Mouse (Mus musculus): ENCODE measurements around the gene Rilp. TPM values are rescaled to one million over a fixed set of nuclear protein-coding genes. Genes with fewer than 3 reads are reported as not detected.
A peak's percentile ranks its signal among the peaks of the same experiment; 100 is the strongest.

Rilp gene
- polyA plus RNA-seq, 1 experiment from 2014 or later: 0.89 TPM

- Histone ChIP-seq H3K36me3 (ENCODE audit: control insufficient read depth, insufficient read depth, low read length) (peaks cover 12% of the 10 kb centered on the region), H3K9ac (ENCODE audit: low read length) (peak within 1 kb of the TSS; percentile 17), H3K4me2 (ENCODE audit: low read depth, low read length) (peak within 1 kb of the TSS; percentile 45), H3K9me3 (ENCODE audit: control insufficient read depth, low read length) (no peaks in the 10 kb centered on the region), H3K27me3 (ENCODE audit: control insufficient read depth, insufficient read depth, low read depth, low read length) (no peaks in the 10 kb centered on the region), H3K4me1 (replicated peaks; ENCODE audit: control insufficient read depth, insufficient read depth, low read length) (peaks cover 17% of the 10 kb centered on the region), H3K27ac (ENCODE audit: low read length) (no peak within 1 kb of the TSS), H3K4me3 (ENCODE audit: low read length) (peak within 1 kb of the TSS; percentile 44)
- 0 out of 2 replicates have a peak, but pooled peaks have one; percentile 24 for ATAC-seq (ENCODE audit: low read depth)
- 50% methylated on average over 8 of the region's 8 CpGs for WGBS
These were observed 3.4 kb downstream of the Rilp start, which contains the start of gene Scarf1 for GRCm38 (mm10) chr11:75513336-75513735. Gene Scarf1 (plus strand): TSS chr11:75513540.

GRCm38 (mm10) chr11:75515186-75515585, 5.3 kb downstream of the Rilp start:
- Histone ChIP-seq H3K4me1 (replicated peaks; ENCODE audit: control insufficient read depth, insufficient read depth, low read length) (peaks cover 3% of the 10 kb centered on the region; the same call in 1 of the 2 replicates), H3K27me3 (ENCODE audit: control insufficient read depth, insufficient read depth, low read depth, low read length) (no peaks in the 10 kb centered on the region), H3K9ac (ENCODE audit: low read length) (no peak overlapping the region), H3K4me2 (ENCODE audit: low read depth, low read length) (no peak overlapping the region), H3K9me3 (ENCODE audit: control insufficient read depth, low read length) (no peaks in the 10 kb centered on the region), H3K36me3 (ENCODE audit: control insufficient read depth, insufficient read depth, low read length) (no peaks in the 10 kb centered on the region), H3K27ac (ENCODE audit: low read length) (no peak overlapping the region), H3K4me3 (ENCODE audit: low read length) (no peak overlapping the region)
- 89% methylated on average over 25 of the region's 25 CpGs for WGBS
- ATAC-seq (ENCODE audit: low read depth): no peak

GRCm38 (mm10) chr11:75519834-75520633, 10.1 kb downstream of the Rilp start:
- Histone ChIP-seq H3K4me2 (ENCODE audit: low read depth, low read length) (no peak overlapping the region), H3K4me1 (replicated peaks; ENCODE audit: control insufficient read depth, insufficient read depth, low read length) (no peaks in the 10 kb centered on the region), H3K9ac (ENCODE audit: low read length) (no peak overlapping the region), H3K36me3 (ENCODE audit: control insufficient read depth, insufficient read depth, low read length) (no peaks in the 10 kb centered on the region), H3K27ac (ENCODE audit: low read length) (no peak overlapping the region), H3K9me3 (ENCODE audit: control insufficient read depth, low read length) (no peaks in the 10 kb centered on the region), H3K27me3 (ENCODE audit: control insufficient read depth, insufficient read depth, low read depth, low read length) (no peaks in the 10 kb centered on the region), H3K4me3 (ENCODE audit: low read length) (no peak overlapping the region)
- 72% methylated on average over 15 of the region's 15 CpGs for WGBS
- no peak for ATAC-seq (ENCODE audit: low read depth)

GRCm38 (mm10) chr11:75521609-75522008, 11.7 kb downstream of the Rilp start:
- no peak overlapping the region for H3K9ac ChIP-seq (ENCODE audit: low read length)
- no peaks in the 10 kb centered on the region for H3K27me3 ChIP-seq (ENCODE audit: control insufficient read depth, insufficient read depth, low read depth, low read length)
- ATAC-seq (ENCODE audit: low read depth): no peak
- WGBS: 67% methylated on average over 4 of the region's 4 CpGs
- H3K9me3 ChIP-seq (ENCODE audit: control insufficient read depth, low read length): no peaks in the 10 kb centered on the region
- no peak overlapping the region for H3K27ac ChIP-seq (ENCODE audit: low read length)
- no peaks in the 10 kb centered on the region for H3K36me3 ChIP-seq (ENCODE audit: control insufficient read depth, insufficient read depth, low read length)
- H3K4me3 ChIP-seq (ENCODE audit: low read length): no peak overlapping the region
- no peak overlapping the region for H3K4me2 ChIP-seq (ENCODE audit: low read depth, low read length)
- H3K4me1 ChIP-seq (replicated peaks; ENCODE audit: control insufficient read depth, insufficient read depth, low read length): no peaks in the 10 kb centered on the region

- Histone ChIP-seq H3K9ac (ENCODE audit: low read length) (no peak overlapping the region), H3K27ac (ENCODE audit: low read length) (no peak overlapping the region), H3K4me2 (ENCODE audit: low read depth, low read length) (no peak overlapping the region), H3K36me3 (ENCODE audit: control insufficient read depth, insufficient read depth, low read length) (no peaks in the 10 kb centered on the region), H3K27me3 (ENCODE audit: control insufficient read depth, insufficient read depth, low read depth, low read length) (no peaks in the 10 kb centered on the region), H3K9me3 (ENCODE audit: control insufficient read depth, low read length) (no peaks in the 10 kb centered on the region), H3K4me1 (replicated peaks; ENCODE audit: control insufficient read depth, insufficient read depth, low read length) (no peaks in the 10 kb centered on the region), H3K4me3 (ENCODE audit: low read length) (no peak overlapping the region)
- WGBS: 77% methylated on average over 2 of the region's 2 CpGs
- no peak for ATAC-seq (ENCODE audit: low read depth)
These were observed 12.9 kb downstream of the Rilp start for GRCm38 (mm10) chr11:75522793-75523192.

- Histone ChIP-seq H3K36me3 (ENCODE audit: control insufficient read depth, insufficient read depth, low read length) (0 out of 2 replicates have a peak, but pooled peaks cover 2% of the 10 kb centered on the region), H3K27ac (ENCODE audit: low read length) (no peak overlapping the region), H3K4me1 (replicated peaks; ENCODE audit: control insufficient read depth, insufficient read depth, low read length) (no peaks in the 10 kb centered on the region), H3K9ac (ENCODE audit: low read length) (no peak overlapping the region), H3K9me3 (ENCODE audit: control insufficient read depth, low read length) (no peaks in the 10 kb centered on the region), H3K4me2 (ENCODE audit: low read depth, low read length) (no peak overlapping the region), H3K4me3 (ENCODE audit: low read length) (no peak overlapping the region), H3K27me3 (ENCODE audit: control insufficient read depth, insufficient read depth, low read depth, low read length) (no peaks in the 10 kb centered on the region)
- ATAC-seq (ENCODE audit: low read depth): no peak
- WGBS: 80% methylated on average over 15 of the region's 15 CpGs
These were observed 15.7 kb downstream of the Rilp start for GRCm38 (mm10) chr11:75525531-75526125.

GRCm38 (mm10) chr11:75526943-75527342, 17.0 kb downstream of the Rilp start:
- no peaks in the 10 kb centered on the region for H3K27me3 ChIP-seq (ENCODE audit: control insufficient read depth, insufficient read depth, low read depth, low read length)
- no peak overlapping the region for H3K4me2 ChIP-seq (ENCODE audit: low read depth, low read length)
- no peaks in the 10 kb centered on the region for H3K4me1 ChIP-seq (replicated peaks; ENCODE audit: control insufficient read depth, insufficient read depth, low read length)
- ATAC-seq (ENCODE audit: low read depth): no peak
- no peaks in the 10 kb centered on the region for H3K9me3 ChIP-seq (ENCODE audit: control insufficient read depth, low read length)
- no peak overlapping the region for H3K4me3 ChIP-seq (ENCODE audit: low read length)
- no peak overlapping the region for H3K9ac ChIP-seq (ENCODE audit: low read length)
- no peak overlapping the region for H3K27ac ChIP-seq (ENCODE audit: low read length)
- 71% methylated on average over 6 of the region's 6 CpGs for WGBS
- H3K36me3 ChIP-seq (ENCODE audit: control insufficient read depth, insufficient read depth, low read length): 0 out of 2 replicates have a peak, but pooled peaks cover 2% of the 10 kb centered on the region

- Histone ChIP-seq H3K36me3 (ENCODE audit: control insufficient read depth, insufficient read depth, low read length) (0 out of 2 replicates have a peak, but pooled peaks cover 2% of the 10 kb centered on the region), H3K4me1 (replicated peaks; ENCODE audit: control insufficient read depth, insufficient read depth, low read length) (peaks cover 15% of the 10 kb centered on the region), H3K9me3 (ENCODE audit: control insufficient read depth, low read length) (no peaks in the 10 kb centered on the region), H3K4me2 (ENCODE audit: low read depth, low read length) (no peak overlapping the region), H3K9ac (ENCODE audit: low read length) (no peak overlapping the region), H3K27ac (ENCODE audit: low read length) (no peak overlapping the region), H3K4me3 (ENCODE audit: low read length) (no peak overlapping the region), H3K27me3 (ENCODE audit: control insufficient read depth, insufficient read depth, low read depth, low read length) (no peaks in the 10 kb centered on the region)
- 14% methylated on average over 4 of the region's 4 CpGs for WGBS
- no peak for ATAC-seq (ENCODE audit: low read depth)
These were observed 19.9 kb downstream of the Rilp start for GRCm38 (mm10) chr11:75529771-75530170.

- WGBS: under 1% methylated on average over 10 of the region's 10 CpGs
These were observed 20.4 kb downstream of the Rilp start for GRCm38 (mm10) chr11:75530325-75530724.

More at GRCm38 (mm10) chr11:75530325-75530724, 20.4 kb downstream of the Rilp start:
- peak; percentile 58 for ATAC-seq (ENCODE audit: low read depth)
- peaks cover 17% of the 10 kb centered on the region for H3K4me1 ChIP-seq (replicated peaks; ENCODE audit: control insufficient read depth, insufficient read depth, low read length)
- no peaks in the 10 kb centered on the region for H3K27me3 ChIP-seq (ENCODE audit: control insufficient read depth, insufficient read depth, low read depth, low read length)
- peak overlapping the region; percentile 87 for H3K4me2 ChIP-seq (ENCODE audit: low read depth, low read length)
- peak overlapping the region; percentile 75 for H3K4me3 ChIP-seq (ENCODE audit: low read length)
- H3K27ac ChIP-seq (ENCODE audit: low read length): no peak overlapping the region
- peak overlapping the region; percentile 79 for H3K9ac ChIP-seq (ENCODE audit: low read length)
- no peaks in the 10 kb centered on the region for H3K9me3 ChIP-seq (ENCODE audit: control insufficient read depth, low read length)
- 0 out of 2 replicates have a peak, but pooled peaks cover 2% of the 10 kb centered on the region for H3K36me3 ChIP-seq (ENCODE audit: control insufficient read depth, insufficient read depth, low read length)
